Mouse (Mus musculus): ENCODE results near the gene Il11. TPM values are rescaled to one million over a fixed set of nuclear protein-coding genes. Genes with fewer than 3 reads are reported as not detected.
"Not testable (repeated sequence)": the region's sequence is repeated elsewhere in the genome, so short reads cannot be mapped to it uniquely, and the experiment has no call there.

Il11 gene
- total RNA-seq (2014; fragmentation: Nextera tagmentation) (not detected in 2 replicates), total RNA-seq (2017) (not detected in 2 replicates)

GRCm38 (mm10) chr7:4782759-4783158 is at the start of gene Il11, which contains the start of gene Tmem190:
Gene Il11, minus strand, starts transcription at chr7:4782859.
Gene Tmem190, plus strand, starts transcription at chr7:4782937.
- no peak for ATAC-seq (replicated peaks; ENCODE audit: poor library complexity, severe bottlenecking)

- no peak for ATAC-seq (replicated peaks; ENCODE audit: poor library complexity, severe bottlenecking)
Measured at GRCm38 (mm10) chr7:4830476-4830875, 47.8 kb upstream of the Il11 start.

- no peak for ATAC-seq (replicated peaks; ENCODE audit: poor library complexity, severe bottlenecking)
Measured at GRCm38 (mm10) chr7:4825365-4825764, 42.7 kb upstream of the Il11 start.

DNA sequence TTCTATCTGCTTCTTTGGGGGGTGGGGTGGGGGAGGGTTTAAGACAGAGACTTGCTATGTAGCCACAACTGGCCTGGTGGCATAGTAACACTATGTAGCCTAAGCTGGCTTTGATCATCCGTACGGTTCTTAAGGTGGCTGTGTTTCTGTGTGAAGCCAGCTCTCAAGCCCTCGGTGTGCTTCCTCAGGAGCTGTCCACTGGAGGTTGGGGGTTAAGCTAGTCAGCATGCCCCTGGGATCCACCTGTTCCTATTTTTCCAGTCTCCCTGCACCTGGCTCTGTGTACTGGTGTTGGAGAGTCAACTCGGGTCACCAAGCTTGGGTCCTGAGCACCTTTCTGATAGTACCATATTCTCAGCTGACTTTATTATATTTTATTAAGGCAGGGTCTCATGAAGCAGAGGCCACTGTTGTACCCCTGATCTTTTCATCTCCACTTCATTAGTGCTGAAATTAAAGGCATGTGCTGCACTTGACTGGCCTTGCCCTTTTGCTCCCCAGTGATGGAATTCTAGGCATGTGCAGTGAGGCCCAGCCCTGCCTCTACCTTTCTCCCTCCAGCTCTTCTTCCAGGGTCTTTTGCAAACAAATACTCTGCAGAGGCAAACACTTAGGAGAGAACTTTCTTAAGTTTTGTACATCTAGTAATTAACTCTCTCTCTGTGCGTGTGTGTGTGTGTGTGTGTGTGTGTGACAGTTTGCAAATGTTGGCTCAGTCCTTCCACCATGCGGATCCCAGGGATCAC is 39.7 kb upstream of the Il11 start:
- no peak for ATAC-seq (replicated peaks; ENCODE audit: poor library complexity, severe bottlenecking)

- no peak for ATAC-seq (replicated peaks; ENCODE audit: poor library complexity, severe bottlenecking)
Measured at GRCm38 (mm10) chr7:4821690-4822089, 39.0 kb upstream of the Il11 start.

- ATAC-seq (replicated peaks; ENCODE audit: poor library complexity, severe bottlenecking): not testable (repeated sequence)
Measured at GRCm38 (mm10) chr7:4820925-4821324, 38.3 kb upstream of the Il11 start.

DNA sequence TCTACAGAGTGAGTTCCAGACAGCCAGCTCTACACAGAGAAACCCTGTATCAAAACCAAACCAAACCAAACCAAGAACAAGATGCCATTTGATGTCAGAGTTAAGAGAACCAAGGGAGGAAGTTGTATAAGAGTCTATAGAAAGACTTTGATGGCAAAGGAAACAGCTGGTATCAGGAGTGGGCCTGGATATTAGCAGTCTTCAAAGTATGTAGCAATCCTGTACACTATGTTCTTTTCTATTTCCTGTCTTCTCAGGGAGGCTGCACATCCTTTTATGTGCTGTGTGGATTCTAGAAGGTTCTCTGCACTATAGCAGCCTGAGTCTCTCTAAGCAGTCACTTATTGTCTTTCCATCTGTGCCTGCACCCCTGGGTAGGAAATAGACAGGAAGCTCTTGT is 33.9 kb upstream of the Il11 start:
- ATAC-seq (replicated peaks; ENCODE audit: poor library complexity, severe bottlenecking): no peak

GRCm38 (mm10) chr7:4813105-4813791 is 30.6 kb upstream of the Il11 start:
- no peak for ATAC-seq (replicated peaks; ENCODE audit: poor library complexity, severe bottlenecking)

DNA sequence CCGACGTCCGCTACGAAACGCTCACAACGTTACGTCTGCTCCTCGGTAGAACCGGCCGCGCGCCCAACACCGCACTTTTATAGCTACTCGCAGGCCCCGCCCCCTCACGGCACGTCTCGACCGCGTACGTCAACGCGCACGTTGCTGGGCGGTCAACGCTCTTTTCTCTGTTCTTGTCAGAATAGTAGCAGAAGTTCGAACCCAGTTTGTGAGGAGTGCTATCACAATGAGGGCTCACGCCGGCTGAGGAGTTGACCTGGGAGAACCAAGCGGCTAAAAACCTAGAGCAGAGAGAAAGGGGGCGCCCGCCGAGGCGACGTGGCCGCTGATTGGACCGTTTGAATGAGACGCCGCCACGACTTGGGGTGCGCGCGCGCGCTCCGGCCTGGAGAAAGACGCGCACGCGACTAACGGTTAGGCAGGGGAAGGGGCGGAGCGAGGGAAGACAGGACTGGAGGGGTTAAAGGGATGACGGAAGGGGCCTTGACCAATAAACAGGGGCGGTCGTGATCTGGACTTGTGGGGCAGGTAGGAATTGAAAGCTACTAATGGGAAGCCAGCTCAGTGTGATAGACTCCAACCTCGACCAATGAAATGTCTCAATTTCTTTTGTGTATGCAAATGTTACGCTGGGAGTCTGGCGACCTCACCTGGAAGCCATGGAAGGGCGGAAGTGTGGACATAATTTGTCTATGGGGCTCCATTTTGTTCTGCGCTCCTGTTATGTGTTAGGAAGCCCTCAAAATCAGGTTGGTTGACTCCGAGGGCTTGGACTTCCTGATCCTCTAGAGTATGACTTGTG is 29.8 kb upstream of the Il11 start, which contains the start of gene Ube2s:
Gene Ube2s, minus strand, starts transcription at position 288 of the 802 bp plus-strand sequence.
- peak; percentile 87 for ATAC-seq (replicated peaks; ENCODE audit: poor library complexity, severe bottlenecking)

DNA sequence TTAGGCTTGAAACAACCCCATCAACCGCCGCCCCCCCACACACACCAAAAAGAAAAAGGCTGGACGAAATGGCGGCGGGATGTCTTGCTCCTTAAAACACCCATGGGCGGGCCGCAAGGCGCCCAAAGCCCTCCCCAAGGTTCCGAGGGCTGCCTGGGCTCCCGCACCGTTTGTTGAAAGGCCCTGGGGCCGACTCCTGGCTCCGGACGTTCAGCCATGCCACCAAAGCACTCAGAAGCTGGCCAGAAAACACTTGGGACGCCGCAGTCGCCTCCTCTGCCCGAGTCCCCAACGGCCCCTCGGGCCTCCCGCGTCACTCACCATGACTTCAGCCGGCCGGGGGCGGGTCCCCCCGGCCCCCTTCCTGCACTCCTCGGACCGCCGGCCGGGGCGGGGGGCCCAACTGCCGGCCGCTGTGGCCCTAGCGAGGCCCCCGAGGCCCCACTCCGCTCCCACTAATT is 29.2 kb upstream of the Il11 start:
- ATAC-seq (replicated peaks; ENCODE audit: poor library complexity, severe bottlenecking): no peak

- ATAC-seq (replicated peaks; ENCODE audit: poor library complexity, severe bottlenecking): not testable (repeated sequence)
Measured at GRCm38 (mm10) chr7:4811131-4811530, 28.5 kb upstream of the Il11 start.

- ATAC-seq (replicated peaks; ENCODE audit: poor library complexity, severe bottlenecking): peak; percentile 54
Measured at GRCm38 (mm10) chr7:4806716-4807115, 24.1 kb upstream of the Il11 start.

DNA sequence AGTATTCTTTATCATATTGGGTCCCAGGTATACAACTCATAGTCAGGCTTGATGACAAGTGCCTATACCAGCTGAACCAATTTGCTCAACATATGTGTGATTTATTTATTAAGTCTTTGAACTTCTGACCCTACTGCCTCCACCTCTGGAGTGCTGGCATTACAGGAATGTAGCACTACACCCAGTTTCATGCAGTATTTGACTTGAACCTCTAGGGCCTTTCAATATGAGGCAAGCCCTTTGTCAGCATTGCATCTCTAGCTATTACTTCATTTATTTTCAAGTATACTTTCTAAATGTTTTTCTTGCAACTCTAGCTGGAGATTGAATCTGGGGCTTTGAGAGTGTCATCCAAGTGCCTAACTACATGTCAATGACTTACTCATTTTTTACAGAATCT is 19.6 kb upstream of the Il11 start:
- no peak for ATAC-seq (replicated peaks; ENCODE audit: poor library complexity, severe bottlenecking)

- ATAC-seq (replicated peaks; ENCODE audit: poor library complexity, severe bottlenecking): peak; percentile 17; the same call in 1 of the 2 replicates
Measured at GRCm38 (mm10) chr7:4795767-4796433, 13.2 kb upstream of the Il11 start.

DNA sequence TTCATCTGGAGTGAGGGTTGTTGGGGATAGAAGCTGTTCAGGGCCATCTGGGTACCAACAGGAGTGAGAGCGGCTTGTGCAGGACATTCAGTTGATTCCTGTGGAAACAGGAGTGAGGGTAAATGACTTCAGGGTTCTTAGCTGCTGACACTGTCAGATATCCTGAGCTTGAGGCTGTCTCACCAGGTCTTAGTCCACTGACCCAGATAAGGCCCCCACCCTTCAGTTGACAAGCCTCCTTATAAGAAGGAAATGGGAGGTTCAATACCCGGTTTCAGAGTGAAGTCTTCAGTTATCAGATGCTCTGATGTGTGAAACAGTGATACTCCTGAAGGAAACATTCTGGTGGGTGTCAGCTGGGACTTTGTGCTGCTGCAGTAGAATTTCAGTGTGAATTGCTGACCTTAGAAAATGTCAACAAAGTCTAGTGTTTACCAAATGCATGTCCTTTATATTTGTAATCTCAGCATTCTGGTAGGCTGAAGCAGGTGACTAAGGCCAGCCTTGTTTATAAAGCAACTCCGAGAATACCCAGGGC is 12.0 kb upstream of the Il11 start:
- ATAC-seq (replicated peaks; ENCODE audit: poor library complexity, severe bottlenecking): no peak

- no peak for ATAC-seq (replicated peaks; ENCODE audit: poor library complexity, severe bottlenecking)
Measured at GRCm38 (mm10) chr7:4793674-4794073, 11.0 kb upstream of the Il11 start.

DNA sequence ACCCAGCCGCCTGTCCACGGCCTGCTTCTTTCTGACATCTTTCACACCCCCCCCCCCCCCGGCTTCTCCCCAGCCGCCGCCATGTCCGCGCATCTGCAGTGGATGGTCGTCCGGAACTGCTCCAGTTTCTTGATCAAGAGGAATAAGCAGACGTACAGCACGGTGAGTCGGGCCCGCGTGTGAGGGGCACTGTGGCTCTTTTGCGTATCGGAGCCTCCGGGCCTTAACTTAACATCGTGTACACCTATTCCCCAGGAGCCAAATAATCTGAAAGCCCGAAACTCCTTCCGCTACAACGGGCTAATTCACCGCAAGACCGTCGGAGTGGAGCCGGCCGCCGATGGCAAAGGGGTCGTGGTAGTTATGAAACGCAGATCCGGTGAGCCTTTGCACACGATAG is 10.6 kb upstream of the Il11 start:
- not testable (repeated sequence) for ATAC-seq (replicated peaks; ENCODE audit: poor library complexity, severe bottlenecking)

GRCm38 (mm10) chr7:4792278-4793212 is 9.9 kb upstream of the Il11 start, which contains the start of gene Rpl28:
Gene Rpl28, plus strand, starts transcription at chr7:4792874.
- peak; percentile 79 for ATAC-seq (replicated peaks; ENCODE audit: poor library complexity, severe bottlenecking)

Measured in granulocyte monocyte progenitor cell, adult 5-6 weeks (primary cell).